Mouse (Mus musculus) neutrophil, adult 83 days (primary cell): ENCODE measurements around the gene Olfr1186. TPM values are rescaled to one million over a fixed set of nuclear protein-coding genes. Genes with fewer than 3 reads are reported as not detected.

ENCODE experiments used
- total RNA-seq, 2 experiments: library from RNA; stranded (reverse); gene quantifications; one replicate each; pipeline ENCODE4 v1.2.4; 2023

The Olfr1186 gene
- total RNA-seq, result not detected

GRCm38 (mm10) chr2:88518251-88518650 lies at the start of gene Olfr1186:
Gene Olfr1186 (plus strand): TSS chr2:88518551.

GRCm38 (mm10) chr2:88483298-88483697 lies 35.1 kb upstream of the Olfr1186 start, which contains the start of gene Olfr1184:
Gene Olfr1184 (plus strand): TSS chr2:88483598.

GRCm38 (mm10) chr2:88493020-88493419 lies 25.3 kb upstream of the Olfr1186 start, which contains the start of gene Olfr1185-ps1:
Gene Olfr1185-ps1 (plus strand): TSS chr2:88493320.

DNA sequence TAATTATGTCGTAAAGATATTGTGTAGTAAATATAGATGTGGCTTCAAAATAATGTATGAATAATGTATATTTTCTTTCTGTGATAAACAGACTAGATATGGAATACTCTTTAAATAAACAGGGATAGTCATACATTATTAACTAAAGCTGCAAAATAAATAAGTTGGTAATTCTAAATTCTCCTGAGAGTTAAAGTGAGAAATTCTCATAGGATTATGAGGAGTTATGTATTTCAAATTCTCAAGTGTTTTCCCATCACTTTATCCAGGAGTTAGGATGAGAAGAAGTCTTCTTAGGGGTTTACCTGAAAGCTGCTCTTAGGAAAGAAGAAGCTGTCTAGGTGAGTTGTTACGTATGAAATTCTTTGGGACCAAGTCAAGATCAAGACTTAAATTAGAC lies 38.3 kb downstream of the Olfr1186 start, which contains the start of gene Olfr1188:
Gene Olfr1188 (plus strand): TSS at position 301 of the 400 bp plus-strand sequence.

Other genes with a start within 250 kb of the Olfr1186 start
- gene Olfr1173, start 238.7 kb upstream of the Olfr1186 start, total RNA-seq, result not detected
- not detected for gene Olfr1174-ps, start 203.4 kb upstream of the Olfr1186 start, total RNA-seq
- gene Olfr1175-ps, start 191.3 kb upstream of the Olfr1186 start, total RNA-seq, result not detected
- not detected for gene Olfr1176, start 181.8 kb upstream of the Olfr1186 start, total RNA-seq
- gene Olfr1177-ps, start 172.1 kb upstream of the Olfr1186 start, total RNA-seq, result not detected
- not detected for gene Olfr1178, start 131.5 kb upstream of the Olfr1186 start, total RNA-seq
- not detected for gene Olfr1179, start 112.1 kb upstream of the Olfr1186 start, total RNA-seq
- gene Olfr1180, start 99.4 kb upstream of the Olfr1186 start, total RNA-seq, result not detected
- gene Olfr1181, start 92.4 kb upstream of the Olfr1186 start, total RNA-seq, result not detected
- not detected for gene Gm13757, start 69.4 kb upstream of the Olfr1186 start, total RNA-seq
- not detected for gene Olfr1183, start 63.7 kb upstream of the Olfr1186 start, total RNA-seq
- gene Olfr1184, start 35.0 kb upstream of the Olfr1186 start, total RNA-seq, result not detected
- gene Olfr1185-ps1, start 25.2 kb upstream of the Olfr1186 start, total RNA-seq, result not detected
- gene Olfr1188, start 38.4 kb downstream of the Olfr1186 start, total RNA-seq, result not detected
- not detected for gene Olfr1189, start 67.9 kb downstream of the Olfr1186 start, total RNA-seq
- under 1 TPM; 0.04 to 0.18 TPM for gene Olfr1191-ps1, start 122.0 kb downstream of the Olfr1186 start, total RNA-seq
- not detected for gene Olfr1192-ps1, start 130.0 kb downstream of the Olfr1186 start, total RNA-seq
- not detected for gene Olfr1193, start 157.1 kb downstream of the Olfr1186 start, total RNA-seq
- not detected for gene Olfr1195, start 170.6 kb downstream of the Olfr1186 start, total RNA-seq
- gene Olfr1196, start 186.0 kb downstream of the Olfr1186 start, total RNA-seq, result not detected
- gene Olfr1197, start 213.8 kb downstream of the Olfr1186 start, total RNA-seq, result not detected
- gene Olfr1198, start 232.8 kb downstream of the Olfr1186 start, total RNA-seq, result not detected
- not detected for gene Olfr1199, start 241.9 kb downstream of the Olfr1186 start, total RNA-seq